Mouse (Mus musculus) lung, adult 2 months (tissue): ENCODE data around the gene Fam166a. TPM values are rescaled to one million over a fixed set of nuclear protein-coding genes. Genes with fewer than 3 reads are reported as not detected.
"Not testable (repeated sequence)": the region's sequence is repeated elsewhere in the genome, so short reads cannot be mapped to it uniquely, and the experiment has no call there.

Source experiments
- DNase-seq: peaks from one replicate; pipeline ENCODE4 v3.0.0; 2022
- H3K4me1 ChIP-seq: fragments of 200-500 bp; 2 replicates; pipeline ENCODE4 v1.6.1; 2011; ENCODE audit warnings: low read length; ENCODE audit not compliant: control insufficient read depth, insufficient read depth
- H3K4me3 ChIP-seq: fragments of 200-500 bp; replicated peaks from 2 replicates; pipeline ENCODE3; 2011; ENCODE audit warnings: low read depth, mild to moderate bottlenecking, control low read depth, low read length; ENCODE audit errors: extremely low read depth
- CTCF ChIP-seq: fragments of 200-500 bp; IDR thresholded peaks from 2 replicates; pipeline ENCODE4 v1.5.1; 2011; ENCODE audit warnings: mild to moderate bottlenecking, low read length, control low read depth; ENCODE audit not compliant: insufficient read depth
- POLR2A ChIP-seq: fragments of 200-500 bp; IDR thresholded peaks from 2 replicates; pipeline ENCODE4 v1.6.1; 2011; ENCODE audit warnings: low read depth, mild to moderate bottlenecking, control low read depth, low read length, borderline replicate concordance; ENCODE audit errors: extremely low read depth
- WGBS: fragments of 180-500 bp; shearing (Covaris S2); methylation state at CpG from one replicate; pipeline ENCODE4 v1.1.7; 2018; 5-methylcytosine and 5-hydroxymethylcytosine counted together
- polyA plus RNA-seq: library from polyadenylated mRNA; depleted of rRNA; stranded (reverse); fragments of >200 nt; gene quantifications from 2 replicates; pipeline ENCODE4 v1.2.3, GENCODE M21; 2012

Gene Fam166a
- polyA plus RNA-seq, 1 experiment: 0.17 TPM

DNA sequence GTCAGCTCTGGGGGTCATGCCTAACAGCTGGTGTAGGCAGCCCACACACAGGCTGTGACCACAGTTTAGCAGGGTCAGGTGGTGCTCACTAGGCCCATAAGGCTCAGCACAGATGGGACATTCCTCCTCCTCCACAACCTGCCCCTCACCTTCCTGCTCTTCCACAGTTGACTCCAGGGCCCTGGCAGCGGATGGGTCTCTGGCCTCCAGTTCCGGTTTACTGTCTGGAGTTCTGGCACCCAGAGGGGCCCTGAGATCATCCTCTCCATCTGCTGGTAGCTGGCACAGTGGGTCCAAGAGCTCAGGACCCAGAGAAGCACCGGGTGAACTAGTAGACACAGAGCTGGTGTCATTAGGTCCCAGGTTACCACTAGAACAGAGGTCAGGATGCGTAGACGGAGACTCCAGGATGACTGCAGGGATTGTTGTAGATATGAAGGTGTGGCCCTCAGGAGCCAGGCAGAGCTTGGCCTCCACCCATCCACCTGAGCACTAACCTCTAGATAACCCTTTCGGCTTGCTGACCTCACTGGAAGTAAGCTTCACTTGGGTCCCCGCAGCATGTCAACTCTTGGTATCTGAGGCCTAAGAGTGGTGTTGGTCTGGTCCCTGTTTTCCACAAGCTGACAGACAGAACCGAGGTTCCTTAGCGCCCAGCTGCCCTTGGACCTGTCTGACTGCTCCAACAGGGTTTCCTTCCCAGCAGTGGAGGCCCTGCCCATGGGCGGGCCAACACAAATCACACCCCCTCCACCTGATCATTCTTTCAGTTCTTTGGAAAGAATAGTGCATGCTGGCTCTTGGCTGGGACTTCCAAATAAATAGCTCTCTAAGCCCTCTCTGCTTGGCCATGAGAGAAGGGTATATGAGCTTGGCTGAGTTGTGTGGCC lies 27.9 kb downstream of the Fam166a start, which contains the start of gene AL732309.1:
Gene AL732309.1, minus strand, starts transcription at position 681 of the 890 bp plus-strand sequence.
- TF ChIP-seq POLR2A (peak; percentile 32; the same call in 1 of the 2 replicates), CTCF (no peak)
- no peak for DNase-seq
- H3K4me3 ChIP-seq: no peak within 1 kb of the TSS
- 79% methylated on average over 10 of the region's 10 CpGs for WGBS
- H3K4me1 ChIP-seq: peaks cover 3% of the 10 kb centered on the region

DNA sequence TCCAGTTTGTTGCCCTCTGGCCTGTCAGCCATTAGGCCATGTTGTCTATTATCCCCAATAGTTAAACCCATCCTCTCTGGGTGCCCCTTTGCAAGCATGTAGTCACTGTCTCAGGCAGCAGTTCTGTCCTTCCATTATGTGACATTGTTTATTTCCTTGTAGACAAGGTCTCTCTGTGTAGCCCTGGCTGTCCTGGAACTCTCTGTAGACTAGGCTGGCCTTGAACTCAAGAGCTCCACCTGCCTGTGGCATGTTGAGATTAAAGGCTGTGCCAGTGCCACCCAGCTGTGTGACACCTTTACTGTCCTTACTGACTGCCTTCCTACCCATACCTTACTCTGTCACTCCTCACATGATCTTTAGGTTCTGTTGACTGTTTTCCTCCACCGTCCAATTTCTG lies 33.8 kb downstream of the Fam166a start:
- DNase-seq: no peak
- TF ChIP-seq POLR2A (no peak), CTCF (peak; percentile 54)
- Histone ChIP-seq H3K4me3 (no peak overlapping the region), H3K4me1 (peaks cover 9% of the 10 kb centered on the region; the same call in 1 of the 2 replicates)
- 75% methylated on average over 1 of the region's 1 CpGs for WGBS

GRCm38 (mm10) chr2:25255284-25255779 lies 36.8 kb downstream of the Fam166a start, which contains the start of gene Tmem203:
Tmem203 (plus strand) TSS chr2:25255439.
- DNase-seq: peak; percentile 89
- TF ChIP-seq CTCF (no peak), POLR2A (peak; percentile 84)
- peaks cover 9% of the 10 kb centered on the region; the same call in 1 of the 2 replicates for H3K4me1 ChIP-seq
- under 1% methylated on average over 39 of the region's 39 CpGs for WGBS
- peak within 1 kb of the TSS; percentile 93 for H3K4me3 ChIP-seq

- not testable (repeated sequence) for H3K4me1 ChIP-seq, DNase-seq
- H3K4me3 ChIP-seq: peak overlapping the region; percentile 93
- peak; percentile 25; the same call in 1 of the 2 replicates for TF ChIP-seq CTCF
- WGBS: 39% methylated on average over 12 of the region's 12 CpGs
Measured at GRCm38 (mm10) chr2:25256443-25257109, 38.0 kb downstream of the Fam166a start.

- 80% methylated on average over 5 of the region's 5 CpGs for WGBS
- DNase-seq, H3K4me3 ChIP-seq, H3K4me1 ChIP-seq: not testable (repeated sequence)
Measured at GRCm38 (mm10) chr2:25257250-25257649, 38.7 kb downstream of the Fam166a start.

DNA sequence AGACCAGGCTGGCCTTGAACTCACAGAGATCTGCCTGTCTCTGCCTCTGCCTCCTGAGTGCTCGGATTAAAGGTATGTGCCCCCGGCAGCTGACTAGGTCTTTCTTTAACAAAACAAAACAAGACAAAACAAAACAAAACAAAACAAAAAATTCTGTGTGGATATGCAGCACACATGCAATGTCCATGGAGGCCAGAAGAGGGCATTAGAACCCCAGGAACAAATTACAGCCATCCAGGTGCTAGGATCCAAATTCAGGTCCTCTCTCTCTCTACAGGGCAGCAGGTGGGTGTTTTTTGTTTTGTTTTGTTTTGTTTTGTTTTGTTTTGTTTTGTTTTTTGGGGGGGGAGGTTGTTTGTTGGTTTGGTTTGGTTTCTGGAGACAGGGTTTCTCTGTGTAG lies 40.3 kb downstream of the Fam166a start:
- WGBS: 61% methylated on average over 2 of the region's 2 CpGs
- Histone ChIP-seq H3K4me3 (no peak overlapping the region), H3K4me1 (peaks cover 14% of the 10 kb centered on the region)
- no peak for TF ChIP-seq POLR2A
- peak; percentile 30 for TF ChIP-seq CTCF
- DNase-seq: no peak

- DNase-seq: no peak
- 45% methylated on average over 12 of the region's 12 CpGs for WGBS
- H3K4me3 ChIP-seq: peak overlapping the region; percentile 55
- TF ChIP-seq POLR2A (no peak), CTCF (no peak)
- peaks cover 10% of the 10 kb centered on the region for H3K4me1 ChIP-seq
Measured at GRCm38 (mm10) chr2:25261870-25262269, 43.3 kb downstream of the Fam166a start.

- Histone ChIP-seq H3K4me1 (peaks cover 10% of the 10 kb centered on the region), H3K4me3 (peak within 1 kb of the TSS; percentile 66)
- DNase-seq: peak; percentile 89
- WGBS: under 1% methylated on average over 39 of the region's 39 CpGs
- TF ChIP-seq POLR2A (peak; percentile 28; the same call in 1 of the 2 replicates), CTCF (no peak)
Measured at GRCm38 (mm10) chr2:25262291-25262767, 43.8 kb downstream of the Fam166a start, which contains the start of gene Tprn. Tprn (plus strand) TSS chr2:25262618.

GRCm38 (mm10) chr2:25262795-25263622 lies 44.5 kb downstream of the Fam166a start:
- DNase-seq: no peak
- 1% methylated on average over 81 of the region's 82 CpGs for WGBS
- TF ChIP-seq POLR2A (no peak), CTCF (no peak)

More at GRCm38 (mm10) chr2:25262795-25263622, 44.5 kb downstream of the Fam166a start:
- peaks cover 10% of the 10 kb centered on the region for H3K4me1 ChIP-seq
- peak overlapping the region; percentile 66 for H3K4me3 ChIP-seq
